Mouse (Mus musculus): Measurements from ENCODE around the gene Pdhb.

DNA sequence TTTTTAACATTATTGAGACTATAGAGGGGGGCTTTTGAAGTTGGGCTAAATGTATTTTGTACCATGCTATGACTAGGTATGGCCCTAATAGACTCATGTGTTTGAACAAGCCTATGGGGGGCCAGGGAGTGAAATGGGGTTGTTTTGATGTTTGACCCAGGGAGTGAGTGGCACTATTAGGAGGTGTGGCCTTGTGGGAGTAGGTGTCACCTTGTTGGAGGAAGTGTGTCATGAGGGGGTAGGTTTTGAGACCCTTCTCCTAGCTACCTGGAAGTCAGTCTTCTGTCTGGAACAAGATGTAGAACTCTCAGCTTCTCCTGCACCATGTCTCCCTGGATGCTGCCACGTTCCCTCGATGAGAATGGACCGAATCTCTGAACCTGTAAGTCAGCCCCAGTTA, 17.7 kb upstream of the Pdhb start:
- TF ChIP-seq POLR2A (IDR thresholded peaks at IDR 0.05; ENCODE audit: insufficient read length, low read depth) = no peak
- TF ChIP-seq E2F4 (IDR thresholded peaks at IDR 0.05; ENCODE audit: insufficient read depth) = no peak
- no peak for TF ChIP-seq MAX (IDR thresholded peaks at IDR 0.05; ENCODE audit: low read depth)
- no peak for TF ChIP-seq REST (IDR thresholded peaks at IDR 0.05; ENCODE audit: insufficient read depth, insufficient read length)
- no peak for TF ChIP-seq MYOG (IDR thresholded peaks at IDR 0.05; ENCODE audit: control insufficient read depth in 1 of 3, insufficient read depth in 1 of 3, insufficient read length in 2 of 3, low read depth in 2 of 3)
- no peak for TF ChIP-seq TCF12 (IDR thresholded peaks at IDR 0.05; ENCODE audit: insufficient read depth, poor library complexity, severe bottlenecking)
- TF ChIP-seq POLR2AphosphoS2 (IDR thresholded peaks at IDR 0.05; ENCODE audit: insufficient read length, low read depth) = no peak
- no peak for TF ChIP-seq CEBPB (IDR thresholded peaks at IDR 0.05; ENCODE audit: insufficient read depth, poor library complexity, severe bottlenecking)

Measured in myocyte (in vitro differentiated cells).